ENCODE assay signal across 12 mouse cellular contexts in genomic region chr14:24751227-24751626, GRCm38 (mm10).
"Had no signal": no experiment of that assay in that cellular context is flagged by ENCODE, and none has a peak within 500 bp of the region (broad histone marks: within the 10 kb centered on the region; RNA-seq: fewer than 3 reads in every experiment).

No protein-coding gene starts in this region.

- H3K4me3 ChIP-seq: limb, embryonic 13.5 days; midbrain, embryonic 15.5 days; neural tube, embryonic 12.5 days had no signal

- H3K4me2 ChIP-seq: limb, embryonic 13.5 days; midbrain, embryonic 15.5 days; neural tube, embryonic 12.5 days had no signal

- DNase-seq: kidney, postnatal 25 days; layer of hippocampus, adult 9-11 months; layer of hippocampus, postnatal 36 days; lung, adult 2 months; lung, postnatal 36 days; thymus, postnatal 4 days had no signal

- H3K27me3 ChIP-seq: limb, embryonic 13.5 days; midbrain, embryonic 15.5 days; neural tube, embryonic 12.5 days had no signal

- H3K4me1 ChIP-seq: neural tube, embryonic 12.5 days had no signal

- H3K9ac ChIP-seq: limb, embryonic 13.5 days; liver, embryonic 14.5 days; midbrain, embryonic 15.5 days; neural tube, embryonic 12.5 days had no signal

- ATAC-seq: lung, postnatal 0 days; midbrain, embryonic 15.5 days had no signal

- H3K36me3 ChIP-seq: limb, embryonic 13.5 days; midbrain, embryonic 15.5 days; neural tube, embryonic 12.5 days had no signal

- H3K9me3 ChIP-seq: limb, embryonic 13.5 days; midbrain, embryonic 15.5 days; neural tube, embryonic 12.5 days had no signal

- H3K27ac ChIP-seq: limb, embryonic 13.5 days; liver, embryonic 14.5 days; midbrain, embryonic 15.5 days; neural tube, embryonic 12.5 days; stomach, postnatal 0 days had no signal
